Mouse (Mus musculus) adrenal gland, postnatal 36 days (tissue): ENCODE data around the gene Olfr744. TPM values are rescaled to one million over a fixed set of nuclear protein-coding genes. Genes with fewer than 3 reads are reported as not detected.
"Not testable (repeated sequence)": the region's sequence is repeated elsewhere in the genome, so short reads cannot be mapped to it uniquely, and the experiment has no call there.

ENCODE experiments used
- DNase-seq, 2 experiments: peaks; one replicate each; pipeline ENCODE4 v3.0.0; 2021; ENCODE audit warnings: mixed read lengths in 1 of 2
- long read RNA-seq, 2 experiments: library from polyadenylated mRNA; stranded (forward); transcript quantifications; one replicate each; pipeline ENCODE4 v2.0.0; 2021; ENCODE audit warnings: borderline sequencing depth in 2 of 2
- total RNA-seq, 2 experiments: library from RNA; stranded (reverse); gene quantifications; 2 replicates each; pipeline ENCODE4 v1.2.3; 2021

Olfr744 gene
- total RNA-seq, result not detected
- long read RNA-seq, experiment 1, result 0 reads
- long read RNA-seq, experiment 2, result 0 reads

DNA sequence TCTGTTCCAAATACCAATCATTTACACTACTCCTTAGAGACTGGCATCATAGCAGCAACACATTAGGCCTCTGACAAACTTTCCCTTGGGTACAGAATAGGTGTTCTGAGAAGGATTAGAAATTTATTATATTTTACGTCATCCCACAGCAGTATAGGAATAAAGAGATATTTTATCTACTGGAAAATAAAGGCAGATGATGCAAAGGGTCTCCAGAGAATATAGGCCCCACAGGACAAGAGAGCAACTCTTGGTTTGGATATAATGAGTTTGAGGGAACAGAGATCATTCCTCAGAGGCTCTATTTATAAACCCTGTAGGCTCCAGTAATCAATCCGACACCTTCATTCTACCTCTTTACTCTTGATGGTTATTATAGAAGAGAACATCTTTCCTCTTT, at the start of gene Olfr744:
Gene Olfr744 (plus strand): TSS at position 301 of the 400 bp plus-strand sequence.
- no peak for DNase-seq

GRCm38 (mm10) chr14:50573056-50573455, 41.6 kb upstream of the Olfr744 start:
- not testable (repeated sequence) for DNase-seq

DNA sequence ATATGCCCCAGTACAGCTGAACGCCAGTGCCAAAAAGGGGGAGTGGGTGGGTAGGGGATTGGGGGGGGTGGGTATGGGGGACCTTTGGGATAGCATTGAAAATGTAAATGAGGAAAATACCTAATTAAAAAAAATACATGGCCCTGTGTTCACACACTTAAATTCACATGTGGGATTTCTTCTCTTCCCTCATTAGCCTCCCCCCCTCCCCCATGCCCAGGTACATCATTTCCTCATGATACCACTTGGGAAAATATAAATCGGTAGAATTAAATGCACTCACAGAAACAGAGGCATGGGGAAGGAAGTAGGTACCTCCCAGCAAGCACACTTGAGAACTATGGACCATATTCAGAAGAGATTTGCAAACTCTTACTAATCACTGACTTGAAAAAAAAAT, 24.4 kb downstream of the Olfr744 start, which contains the start of gene Olfr745:
Gene Olfr745 (plus strand): TSS at position 301 of the 400 bp plus-strand sequence.
- no peak for DNase-seq

GRCm38 (mm10) chr14:50646783-50647182, 32.1 kb downstream of the Olfr744 start, which contains the start of gene Olfr746:
Gene Olfr746, plus strand, starts transcription at chr14:50647083.
- no peak for DNase-seq

Other genes starting within 250 kb of the Olfr744 start
- gene Olfr736, start 233.7 kb upstream of the Olfr744 start, total RNA-seq, result not detected
- not detected for gene Olfr738, start 207.3 kb upstream of the Olfr744 start, total RNA-seq
- gene Olfr739, start 196.3 kb upstream of the Olfr744 start, total RNA-seq, result not detected
- gene Olfr740, start 169.3 kb upstream of the Olfr744 start, total RNA-seq, result not detected
- gene Olfr741, start 142.1 kb upstream of the Olfr744 start, total RNA-seq, result not detected
- gene Olfr742, start 111.3 kb upstream of the Olfr744 start, total RNA-seq, result not detected
- gene Olfr743, start 93.0 kb upstream of the Olfr744 start, total RNA-seq, result not detected
- gene Olfr745, start 24.5 kb downstream of the Olfr744 start, total RNA-seq, result not detected
- gene Olfr746, start 32.2 kb downstream of the Olfr744 start, total RNA-seq, result not detected
- not detected for gene Olfr747, start 78.3 kb downstream of the Olfr744 start, total RNA-seq
- not detected for gene Olfr748, start 92.5 kb downstream of the Olfr744 start, total RNA-seq
- gene Olfr749, start 130.2 kb downstream of the Olfr744 start, total RNA-seq, result not detected
- 10 to 100 TPM; 30.8 to 46.9 TPM for gene Ttc5, start 170.6 kb downstream of the Olfr744 start, total RNA-seq
- gene Ccnb1ip1, start 192.9 kb downstream of the Olfr744 start, total RNA-seq, result not detected
- gene Parp2, start 193.0 kb downstream of the Olfr744 start, total RNA-seq, result 10 to 100 TPM; 24.1 to 24.4 TPM